Mouse (Mus musculus): Measurements from ENCODE around the gene Elane. TPM values are rescaled to one million over a fixed set of nuclear protein-coding genes. Genes with fewer than 3 reads are reported as not detected.

Gene Elane
- polyA plus RNA-seq, 1 experiment = not detected

DNA sequence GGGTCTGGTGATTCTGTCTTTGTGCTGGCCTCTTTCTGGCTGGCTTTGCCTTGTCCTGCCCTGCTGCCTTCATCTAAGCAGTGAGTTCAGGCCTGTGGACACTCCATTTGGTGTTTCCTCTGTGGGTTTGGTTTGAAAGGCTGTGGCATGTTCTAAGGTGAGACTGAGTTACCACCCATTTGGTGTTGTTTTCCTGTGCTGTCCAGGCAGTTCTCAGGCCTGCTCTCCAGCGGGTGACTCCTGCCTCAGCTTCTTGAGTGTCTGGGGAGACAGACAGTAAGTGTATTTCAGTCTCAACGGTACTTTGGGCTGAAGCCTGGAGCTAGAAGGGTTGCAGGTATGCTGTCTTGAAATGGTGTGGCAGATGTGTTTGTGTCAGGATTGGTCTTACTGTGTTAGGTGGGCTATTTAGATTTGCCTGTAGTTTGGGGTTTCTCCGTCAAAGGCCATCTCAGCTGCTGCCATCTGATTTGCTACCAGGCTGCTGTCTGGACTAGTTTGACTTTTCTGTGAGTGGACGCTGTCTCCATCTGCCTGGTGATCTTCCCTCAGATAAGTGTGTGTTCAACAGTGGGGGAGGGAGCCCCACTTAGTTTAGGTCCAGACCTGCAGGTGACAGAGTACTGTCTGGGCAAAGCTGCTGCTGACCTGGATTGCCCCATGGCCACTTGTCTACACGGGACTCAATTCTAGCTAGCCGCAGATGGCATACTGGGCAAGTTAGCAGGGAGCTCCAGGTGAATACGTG is 29.2 kb upstream of the Elane start:
- peaks cover 21% of the 10 kb centered on the region for H3K4me1 ChIP-seq (ENCODE audit: control insufficient read depth, insufficient read depth, low read length)
- TF ChIP-seq CTCF (IDR thresholded peaks at IDR 0.05; ENCODE audit: extremely low read depth, insufficient read depth, low read length) (no peak), POLR2A (IDR thresholded peaks at IDR 0.05; ENCODE audit: extremely low read depth, insufficient read depth, low read length) (no peak)
- H3K4me3 ChIP-seq (ENCODE audit: insufficient read depth, low read length) = peak overlapping the region; percentile 86
- no peak overlapping the region for H3K27ac ChIP-seq (ENCODE audit: insufficient read depth, low read length)

DNA sequence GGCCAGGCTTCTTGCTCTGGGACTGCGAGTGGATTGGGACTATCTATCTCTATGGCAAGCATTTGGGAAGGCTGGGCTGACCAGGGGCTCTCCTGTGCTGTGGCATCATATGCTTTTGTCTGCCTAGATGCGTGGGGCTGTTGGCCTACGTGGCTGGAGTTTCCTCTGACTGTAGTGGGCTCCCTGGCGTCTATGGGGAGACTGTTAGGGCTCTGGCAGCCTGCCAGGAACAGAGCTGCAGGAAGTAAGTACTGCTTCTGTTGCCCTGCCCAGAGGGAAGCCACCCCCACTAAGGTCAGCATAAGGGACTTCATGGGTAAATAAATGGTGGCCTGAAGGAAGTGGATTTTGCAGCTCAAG is 28.6 kb upstream of the Elane start:
- peak overlapping the region; percentile 86; the same call in 1 of the 2 replicates for H3K4me3 ChIP-seq (ENCODE audit: insufficient read depth, low read length)
- TF ChIP-seq CTCF (IDR thresholded peaks at IDR 0.05; ENCODE audit: extremely low read depth, insufficient read depth, low read length) (no peak), POLR2A (IDR thresholded peaks at IDR 0.05; ENCODE audit: extremely low read depth, insufficient read depth, low read length) (no peak)
- H3K4me1 ChIP-seq (ENCODE audit: control insufficient read depth, insufficient read depth, low read length) = peaks cover 21% of the 10 kb centered on the region
- no peak overlapping the region for H3K27ac ChIP-seq (ENCODE audit: insufficient read depth, low read length)

DNA sequence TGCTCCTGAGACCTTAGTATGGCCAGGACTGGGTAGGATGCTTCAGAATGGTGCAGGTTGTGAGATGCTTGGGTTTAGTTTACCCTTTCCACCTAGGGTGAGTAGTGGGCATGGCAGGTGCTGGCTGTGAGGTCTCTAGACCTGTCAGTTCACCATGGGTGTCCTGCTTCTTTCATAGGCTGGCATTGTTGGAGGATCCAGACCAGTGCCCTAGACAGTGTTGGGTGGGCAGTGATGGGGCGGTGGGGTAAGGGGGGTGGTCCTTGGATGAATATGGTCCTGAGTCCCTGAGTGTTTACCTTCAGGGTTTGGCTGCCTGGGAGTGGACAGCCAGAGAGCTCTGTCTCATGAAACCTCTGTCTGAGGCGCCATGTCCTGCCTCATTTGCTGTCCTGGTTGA is 28.2 kb upstream of the Elane start:
- no peak overlapping the region for H3K27ac ChIP-seq (ENCODE audit: insufficient read depth, low read length)
- no peak overlapping the region; the same call in 1 of the 2 replicates for H3K4me3 ChIP-seq (ENCODE audit: insufficient read depth, low read length)
- TF ChIP-seq POLR2A (IDR thresholded peaks at IDR 0.05; ENCODE audit: extremely low read depth, insufficient read depth, low read length) (no peak), CTCF (IDR thresholded peaks at IDR 0.05; ENCODE audit: extremely low read depth, insufficient read depth, low read length) (no peak)
- peaks cover 17% of the 10 kb centered on the region for H3K4me1 ChIP-seq (ENCODE audit: control insufficient read depth, insufficient read depth, low read length)

DNA sequence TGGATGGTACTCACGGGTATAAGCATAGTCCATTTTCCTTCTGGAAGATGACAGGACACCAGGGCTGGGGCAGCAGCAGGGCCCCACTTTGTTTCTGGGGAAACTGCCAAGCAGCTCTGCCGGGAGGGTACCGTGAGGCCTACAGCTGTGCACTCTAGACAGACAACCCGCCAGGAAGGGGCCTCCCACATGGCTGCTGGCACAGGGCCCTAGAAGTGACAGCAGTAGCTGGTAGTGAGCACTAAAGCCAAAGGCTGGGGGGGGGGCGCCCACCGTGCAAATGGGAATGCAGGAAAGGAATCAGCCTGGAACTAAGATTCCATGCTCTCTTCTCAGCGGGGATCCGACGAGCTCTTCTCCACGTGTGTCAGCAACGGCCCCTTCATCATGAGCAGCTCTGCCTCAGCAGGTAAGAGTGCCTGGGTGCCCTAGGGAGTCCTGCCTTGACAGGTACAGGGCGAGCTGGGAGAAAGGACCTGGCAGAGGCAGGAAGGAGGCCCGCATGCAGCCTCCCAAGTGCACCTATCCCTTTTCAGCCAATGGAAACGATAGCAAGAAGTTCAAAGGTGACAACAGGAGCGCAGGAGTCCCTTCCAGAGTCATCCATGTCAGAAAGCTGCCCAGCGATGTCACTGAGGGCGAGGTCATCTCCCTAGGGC is 27.5 kb upstream of the Elane start:
- Histone ChIP-seq H3K27ac (ENCODE audit: insufficient read depth, low read length) (no peak overlapping the region), H3K4me1 (ENCODE audit: control insufficient read depth, insufficient read depth, low read length) (peaks cover 14% of the 10 kb centered on the region), H3K4me3 (ENCODE audit: insufficient read depth, low read length) (no peak overlapping the region)
- TF ChIP-seq POLR2A (IDR thresholded peaks at IDR 0.05; ENCODE audit: extremely low read depth, insufficient read depth, low read length) (no peak), CTCF (IDR thresholded peaks at IDR 0.05; ENCODE audit: extremely low read depth, insufficient read depth, low read length) (no peak)

DNA sequence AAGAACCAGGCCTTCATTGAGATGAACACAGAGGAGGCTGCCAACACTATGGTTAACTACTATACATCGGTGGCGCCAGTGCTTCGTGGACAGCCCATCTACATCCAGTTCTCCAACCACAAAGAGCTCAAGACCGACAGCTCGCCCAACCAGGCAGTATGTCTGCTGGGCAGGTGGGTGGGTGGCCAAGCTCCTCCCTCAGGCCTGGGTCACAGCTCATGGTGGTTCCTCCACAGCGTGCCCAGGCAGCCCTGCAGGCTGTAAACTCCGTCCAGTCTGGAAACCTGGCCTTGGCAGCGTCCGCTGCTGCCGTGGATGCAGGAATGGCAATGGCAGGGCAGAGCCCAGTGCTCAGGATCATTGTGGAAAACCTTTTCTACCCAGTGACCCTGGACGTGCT is 26.9 kb upstream of the Elane start:
- TF ChIP-seq POLR2A (IDR thresholded peaks at IDR 0.05; ENCODE audit: extremely low read depth, insufficient read depth, low read length) = no peak
- TF ChIP-seq CTCF (IDR thresholded peaks at IDR 0.05; ENCODE audit: extremely low read depth, insufficient read depth, low read length) = no peak

DNA sequence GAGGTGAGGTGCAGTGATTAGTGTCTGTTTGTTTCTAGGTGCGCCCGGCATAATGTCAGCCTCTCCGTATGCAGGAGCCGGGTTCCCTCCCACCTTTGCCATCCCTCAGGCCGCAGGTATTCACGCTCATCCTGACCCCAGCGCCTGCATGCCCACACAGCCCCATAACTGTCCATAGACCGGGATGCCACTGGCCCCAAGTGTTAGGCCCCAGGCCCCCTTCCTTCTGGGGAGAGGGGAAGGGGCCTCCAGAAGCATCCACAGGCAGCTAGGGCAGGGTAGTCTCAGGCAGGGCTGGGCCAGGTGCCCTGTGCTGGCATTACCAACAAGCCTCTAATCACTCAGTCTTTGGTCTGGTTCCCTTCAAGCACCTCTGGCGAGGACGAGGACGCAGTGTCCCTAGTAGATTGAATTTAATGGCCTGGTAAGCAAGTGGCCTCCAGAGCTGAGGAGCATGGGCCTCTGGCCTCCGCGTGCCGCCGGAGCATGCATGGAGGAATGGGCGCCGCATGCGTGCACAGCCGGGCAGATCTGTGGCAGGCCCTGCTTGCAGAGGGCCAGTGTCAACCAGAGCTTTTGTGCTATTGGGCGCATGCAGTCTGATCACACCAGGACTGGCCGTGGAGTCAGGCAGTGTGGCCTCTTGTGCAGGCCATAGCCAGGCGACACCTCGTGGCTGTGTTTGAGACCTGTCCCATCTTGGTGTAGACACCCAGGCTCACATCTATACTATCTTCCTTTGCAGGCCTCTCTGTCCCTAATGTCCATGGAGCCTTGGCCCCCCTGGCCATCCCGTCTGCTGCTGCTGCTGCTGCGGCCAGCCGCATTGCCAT is 25.8 kb upstream of the Elane start:
- Histone ChIP-seq H3K4me1 (ENCODE audit: control insufficient read depth, insufficient read depth, low read length) (peaks cover 16% of the 10 kb centered on the region), H3K27ac (ENCODE audit: insufficient read depth, low read length) (no peak overlapping the region), H3K4me3 (ENCODE audit: insufficient read depth, low read length) (no peak overlapping the region)
- TF ChIP-seq POLR2A (IDR thresholded peaks at IDR 0.05; ENCODE audit: extremely low read depth, insufficient read depth, low read length) (no peak), CTCF (IDR thresholded peaks at IDR 0.05; ENCODE audit: extremely low read depth, insufficient read depth, low read length) (no peak)

More for the DNA sequence above, 26.9 kb upstream of the Elane start:
- peaks cover 14% of the 10 kb centered on the region for H3K4me1 ChIP-seq (ENCODE audit: control insufficient read depth, insufficient read depth, low read length)
- no peak overlapping the region for H3K27ac ChIP-seq (ENCODE audit: insufficient read depth, low read length)
- no peak overlapping the region for H3K4me3 ChIP-seq (ENCODE audit: insufficient read depth, low read length)

DNA sequence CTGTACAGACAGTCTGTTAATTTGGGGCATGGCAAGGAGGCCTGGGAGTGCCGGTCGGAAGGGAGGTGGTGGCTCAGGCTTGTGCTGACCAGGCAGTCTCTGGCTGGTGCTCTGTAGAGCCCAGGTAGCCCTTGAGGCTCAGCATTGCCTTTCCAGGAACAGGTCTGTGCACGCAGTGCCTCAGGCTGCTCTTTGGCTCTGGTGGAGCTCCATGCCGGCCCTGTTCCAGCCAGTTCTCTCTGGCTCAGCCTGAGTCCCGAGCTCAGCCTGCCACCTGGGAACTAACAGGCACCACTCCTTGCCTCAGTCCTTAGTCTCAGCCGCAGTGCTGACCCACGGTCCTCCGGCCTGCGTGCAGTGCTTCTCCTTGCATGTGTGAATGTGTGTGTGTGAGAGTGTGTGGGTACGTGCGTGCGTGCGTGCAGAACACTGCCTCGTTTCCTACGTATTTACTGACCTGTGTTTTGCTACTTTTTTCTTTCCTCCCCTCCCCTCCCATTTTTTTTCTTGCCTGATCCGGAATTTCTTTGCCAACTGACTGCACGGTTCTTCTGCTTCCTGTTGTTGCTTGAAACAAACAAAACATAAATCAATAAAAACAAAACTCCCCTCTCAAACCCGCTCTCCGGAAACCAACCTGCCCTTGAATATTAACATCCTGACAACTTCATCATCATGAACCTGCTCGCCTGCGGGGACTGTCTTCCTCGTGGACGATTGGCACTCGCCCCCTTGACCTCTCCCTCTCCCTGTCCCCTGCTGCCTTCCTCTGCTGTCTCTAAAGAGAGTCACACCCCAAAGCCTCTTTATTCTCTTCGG is 24.6 kb upstream of the Elane start:
- peaks cover 14% of the 10 kb centered on the region for H3K4me1 ChIP-seq (ENCODE audit: control insufficient read depth, insufficient read depth, low read length)
- H3K4me3 ChIP-seq (ENCODE audit: insufficient read depth, low read length) = no peak overlapping the region
- H3K27ac ChIP-seq (ENCODE audit: insufficient read depth, low read length) = no peak overlapping the region
- TF ChIP-seq CTCF (IDR thresholded peaks at IDR 0.05; ENCODE audit: extremely low read depth, insufficient read depth, low read length) (no peak), POLR2A (IDR thresholded peaks at IDR 0.05; ENCODE audit: extremely low read depth, insufficient read depth, low read length) (no peak)

DNA sequence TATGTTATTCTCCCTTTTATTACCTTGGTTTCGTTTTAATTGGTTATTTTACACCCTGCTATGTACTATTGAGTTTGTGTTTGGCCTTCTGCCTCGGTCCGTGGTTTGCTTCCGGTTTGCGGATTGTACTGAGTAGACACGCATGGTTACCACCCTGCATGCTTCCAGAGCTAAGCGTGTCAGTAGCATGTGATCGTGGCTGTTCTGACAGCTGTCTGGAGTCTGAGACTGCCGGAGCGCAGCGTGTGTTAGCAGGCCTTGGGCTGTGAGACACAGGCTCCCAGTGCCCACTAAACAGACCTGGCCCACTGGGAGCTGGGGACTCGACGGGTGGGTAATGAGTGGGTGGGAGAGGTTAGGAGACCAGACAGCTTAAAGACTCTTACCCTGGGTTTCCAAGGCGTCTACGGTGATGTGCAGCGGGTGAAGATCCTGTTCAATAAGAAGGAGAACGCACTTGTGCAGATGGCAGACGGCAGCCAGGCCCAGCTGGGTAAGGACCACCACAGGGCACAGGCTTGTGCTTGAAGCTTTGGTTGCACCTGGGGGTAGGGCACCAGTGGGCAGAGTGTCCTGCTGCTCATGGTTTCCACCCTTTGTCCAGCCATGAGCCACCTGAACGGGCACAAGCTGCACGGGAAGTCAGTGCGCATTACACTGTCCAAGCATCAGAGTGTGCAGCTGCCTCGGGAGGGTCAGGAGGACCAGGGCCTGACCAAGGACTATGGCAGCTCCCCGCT is 23.8 kb upstream of the Elane start:
- no peak for TF ChIP-seq CTCF (IDR thresholded peaks at IDR 0.05; ENCODE audit: extremely low read depth, insufficient read depth, low read length)
- Histone ChIP-seq H3K4me3 (ENCODE audit: insufficient read depth, low read length) (no peak overlapping the region), H3K4me1 (ENCODE audit: control insufficient read depth, insufficient read depth, low read length) (peaks cover 7% of the 10 kb centered on the region), H3K27ac (ENCODE audit: insufficient read depth, low read length) (no peak overlapping the region)
